Mouse (Mus musculus) G1E (cell line): Measurements from ENCODE around the gene Efna4. TPM values are rescaled to one million over a fixed set of nuclear protein-coding genes. Genes with fewer than 3 reads are reported as not detected.
A peak's percentile ranks its signal among the peaks of the same experiment; 100 is the strongest.

Experiments used
- ATAC-seq: 2 replicates; pipeline ENCODE4 v1.8.0; 2016; ENCODE audit warnings: mild to moderate bottlenecking; ENCODE audit not compliant: insufficient number of reproducible peaks, poor library complexity, low FRiP score, severe bottlenecking; ENCODE audit errors: extremely low read depth
- DNase-seq: peaks from one replicate; pipeline ENCODE4 v3.0.0; 2012; ENCODE audit warnings: low spot score
- H3K27me3 ChIP-seq: 2 replicates; pipeline ENCODE4 v1.6.1; 2012; ENCODE audit warnings: mild to moderate bottlenecking, low read length, inconsistent platforms; ENCODE audit not compliant: insufficient read depth
- H3K36me3 ChIP-seq: replicated peaks from 2 replicates; pipeline ENCODE3; 2012; ENCODE audit warnings: mild to moderate bottlenecking, inconsistent platforms
- H3K4me1 ChIP-seq: 2 replicates; pipeline ENCODE4 v1.6.1; 2012; ENCODE audit warnings: low read depth, low read length, inconsistent platforms, mixed read lengths; ENCODE audit not compliant: insufficient read depth
- H3K4me3 ChIP-seq: 2 replicates; pipeline ENCODE4 v1.5.1; 2012; ENCODE audit warnings: low read depth, mild to moderate bottlenecking, inconsistent platforms, low read length, moderate library complexity, mixed read lengths
- H3K9me3 ChIP-seq: replicated peaks from 2 replicates; pipeline ENCODE4 v1.6.1; 2012; ENCODE audit warnings: inconsistent platforms
- CTCF ChIP-seq: IDR thresholded peaks from 2 replicates; pipeline ENCODE4 v1.5.1; 2012; ENCODE audit warnings: low read depth, low read length, inconsistent platforms, mixed read lengths
- GATA1 ChIP-seq: IDR thresholded peaks from 2 replicates; pipeline ENCODE4 v1.6.1; 2012; ENCODE audit warnings: borderline replicate concordance, low read length, inconsistent platforms, mixed read lengths
- GATA2 ChIP-seq: IDR thresholded peaks from 2 replicates; pipeline ENCODE4 v1.6.1; 2012; ENCODE audit warnings: low read depth, low read length, inconsistent platforms, borderline replicate concordance
- POLR2AphosphoS5 ChIP-seq: IDR thresholded peaks from 2 replicates; pipeline ENCODE4 v1.6.1; 2012; ENCODE audit warnings: low read depth, low read length, inconsistent platforms; ENCODE audit not compliant: insufficient replicate concordance
- TAL1 ChIP-seq: conservative IDR thresholded peaks from 2 replicates; pipeline ENCODE4 v1.6.1; 2012; ENCODE audit warnings: low read depth, low read length, inconsistent platforms, mixed read lengths
- polyA plus RNA-seq: library from polyadenylated mRNA; stranded (reverse); fragments of >175 nt; gene quantifications from 2 replicates; pipeline ENCODE4 v1.2.3, GENCODE M21; 2012
- total RNA-seq, 2 experiments: library from RNA; stranded (forward) in 1 of 2; stranded (reverse) in 1 of 2; fragments of 200-1000 nt in 1 of 2; fragments of >200 nt in 1 of 2; fragmentation: Nextera tagmentation in 1 of 2; gene quantifications; 2 replicates each; pipeline ENCODE4 v1.2.3; 2014 to 2017

Gene Efna4
- total and polyA plus RNA-seq, 3 experiments, result not detected

DNA sequence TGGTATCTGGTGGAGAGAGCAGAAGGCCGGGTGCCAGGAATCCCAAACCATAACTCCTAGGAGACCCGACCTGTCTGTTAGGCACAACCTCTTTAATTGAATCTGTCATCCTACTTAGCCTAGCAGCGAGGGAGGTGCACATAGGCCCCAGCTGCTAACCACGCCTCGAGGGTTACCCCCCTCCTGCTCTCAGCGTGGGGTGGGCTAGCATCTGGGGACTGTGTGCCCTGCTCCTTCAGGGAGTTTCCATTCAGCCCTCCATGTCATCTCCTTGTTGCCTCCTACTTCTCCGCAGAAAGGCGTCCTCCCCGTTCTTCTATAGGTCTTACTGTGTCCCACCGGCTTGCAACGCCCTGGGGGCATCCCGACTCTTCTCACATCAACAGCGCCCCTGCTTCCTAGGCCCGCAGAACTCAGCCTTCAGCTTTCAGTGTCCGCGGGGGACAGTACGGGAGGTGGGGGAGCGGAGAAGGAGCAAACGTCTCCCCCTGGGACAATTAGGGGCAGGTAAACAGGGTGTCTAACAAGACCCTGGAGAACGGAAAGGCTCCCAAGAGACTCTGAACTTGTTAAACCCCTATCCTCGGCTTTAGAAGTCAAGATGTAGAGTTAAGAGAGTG lies 18.7 kb downstream of the Efna4 start:
- Histone ChIP-seq H3K4me1 (peaks cover 13% of the 10 kb centered on the region), H3K27me3 (peaks cover 76% of the 10 kb centered on the region), H3K36me3 (no peaks in the 10 kb centered on the region), H3K4me3 (no peak overlapping the region), H3K9me3 (peaks cover 2% of the 10 kb centered on the region; the same call in 1 of the 2 replicates)
- DNase-seq, result no peak
- ATAC-seq, result no peak
- TF ChIP-seq GATA2 (no peak), POLR2AphosphoS5 (no peak), GATA1 (no peak), CTCF (no peak), TAL1 (no peak)

DNA sequence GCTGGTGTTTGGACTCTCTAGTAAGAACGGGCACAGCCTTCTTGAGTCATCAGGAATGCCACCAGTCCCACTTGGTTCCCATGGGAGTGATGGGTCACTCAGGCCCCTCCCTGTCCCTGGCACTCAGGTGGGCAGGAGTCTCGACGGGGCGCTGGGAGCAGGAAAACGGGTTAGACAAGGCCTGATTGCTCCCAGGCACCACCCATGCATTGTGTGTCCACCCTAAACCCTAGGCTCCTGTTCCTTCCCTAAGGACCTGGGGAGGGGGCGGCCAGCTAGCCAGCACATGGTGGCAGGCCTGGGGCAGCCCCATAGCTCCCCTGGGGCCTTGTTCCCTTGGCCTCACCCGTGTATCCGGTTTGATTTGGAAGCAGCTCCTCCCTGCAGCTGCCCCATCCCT lies 19.5 kb downstream of the Efna4 start:
- Histone ChIP-seq H3K4me1 (peaks cover 13% of the 10 kb centered on the region), H3K27me3 (peaks cover 78% of the 10 kb centered on the region)
- ATAC-seq, result no peak

GRCm38 (mm10) chr3:89317246-89317645 lies 20.6 kb downstream of the Efna4 start:
- no peak for TF ChIP-seq CTCF
- no peak for TF ChIP-seq GATA1
- TF ChIP-seq GATA2, result no peak
- no peak for TF ChIP-seq TAL1
- TF ChIP-seq POLR2AphosphoS5, result no peak
- no peak overlapping the region for H3K4me3 ChIP-seq
- DNase-seq (no peak), ATAC-seq (no peak)
- no peaks in the 10 kb centered on the region for H3K36me3 ChIP-seq
- peaks cover 2% of the 10 kb centered on the region; the same call in 1 of the 2 replicates for H3K9me3 ChIP-seq
- peaks cover 7% of the 10 kb centered on the region for H3K4me1 ChIP-seq
- peaks cover 78% of the 10 kb centered on the region for H3K27me3 ChIP-seq

More for the DNA sequence above, 19.5 kb downstream of the Efna4 start:
- H3K9me3 ChIP-seq, result peaks cover 2% of the 10 kb centered on the region; the same call in 1 of the 2 replicates
- TF ChIP-seq GATA2 (no peak), POLR2AphosphoS5 (no peak), GATA1 (no peak), CTCF (no peak), TAL1 (no peak)
- DNase-seq, result no peak
- H3K36me3 ChIP-seq, result no peaks in the 10 kb centered on the region
- H3K4me3 ChIP-seq, result no peak overlapping the region

- TF ChIP-seq GATA1 (no peak), TAL1 (no peak), CTCF (peak; percentile 69), GATA2 (no peak)
- DNase-seq (peak; percentile 78), ATAC-seq (no peak)
- Histone ChIP-seq H3K4me1 (peaks cover 7% of the 10 kb centered on the region), H3K36me3 (no peaks in the 10 kb centered on the region), H3K9me3 (peaks cover under 1% of the 10 kb centered on the region; the same call in 1 of the 2 replicates), H3K27me3 (peaks cover 76% of the 10 kb centered on the region), H3K4me3 (no peak overlapping the region)
Observed at GRCm38 (mm10) chr3:89316833-89317232, 21.0 kb downstream of the Efna4 start.

DNA sequence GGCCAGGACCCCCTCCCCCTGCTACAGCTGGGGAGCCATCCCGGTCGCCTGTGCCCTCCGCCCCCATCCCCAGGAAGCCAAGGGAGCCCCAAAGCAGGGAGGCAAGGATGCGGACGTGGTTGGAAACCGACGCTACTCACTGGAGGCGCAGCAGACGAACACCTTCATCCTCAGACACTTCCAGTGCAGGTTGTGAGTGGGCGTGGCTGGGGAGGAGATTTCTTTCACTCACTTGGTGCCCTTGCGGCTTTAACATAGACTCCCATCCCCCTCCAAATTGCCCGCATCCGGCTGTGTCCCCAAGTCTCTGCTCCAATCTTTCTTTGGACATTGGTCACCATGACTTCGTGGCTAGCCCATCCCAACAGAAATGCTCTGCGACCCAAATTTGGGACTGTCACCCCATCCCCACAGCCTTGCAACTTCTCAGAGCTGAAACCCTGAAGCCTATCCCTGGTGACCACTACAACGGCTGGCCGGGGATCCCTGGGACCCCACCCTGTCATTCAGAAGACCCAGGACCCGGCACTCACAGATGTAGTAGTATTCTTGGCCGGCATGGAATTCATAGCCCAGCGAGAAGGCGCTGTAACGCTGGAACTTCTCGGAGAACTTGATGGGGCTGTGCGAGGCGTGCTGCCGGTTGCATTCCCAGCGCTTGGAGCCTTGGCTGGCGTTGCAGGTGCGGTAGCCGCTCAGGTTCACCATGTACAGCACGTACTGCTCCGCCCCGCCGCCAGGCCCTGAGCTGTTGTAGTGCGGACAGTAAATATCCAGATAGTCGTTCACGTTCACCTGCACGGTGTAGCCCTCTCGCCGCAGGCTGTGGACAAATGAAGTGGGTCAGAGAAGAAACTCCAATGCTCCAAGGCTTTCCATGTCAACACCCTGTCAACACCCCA lies 21.6 kb downstream of the Efna4 start:
- no peak for DNase-seq
- H3K36me3 ChIP-seq, result no peaks in the 10 kb centered on the region
- H3K9me3 ChIP-seq, result no peaks in the 10 kb centered on the region
- H3K27me3 ChIP-seq, result peaks cover 73% of the 10 kb centered on the region
- no peak overlapping the region for H3K4me3 ChIP-seq
- TF ChIP-seq TAL1 (no peak), CTCF (no peak), POLR2AphosphoS5 (no peak), GATA1 (no peak), GATA2 (no peak)
- peaks cover 7% of the 10 kb centered on the region for H3K4me1 ChIP-seq
- ATAC-seq, result no peak

- Histone ChIP-seq H3K4me1 (peaks cover 7% of the 10 kb centered on the region), H3K4me3 (no peak overlapping the region), H3K36me3 (no peaks in the 10 kb centered on the region), H3K9me3 (no peaks in the 10 kb centered on the region), H3K27me3 (peaks cover 70% of the 10 kb centered on the region)
- no peak for ATAC-seq
- TF ChIP-seq TAL1, result no peak
- peak; percentile 92 for TF ChIP-seq CTCF
- no peak for TF ChIP-seq GATA2
- peak; percentile 62 for DNase-seq
Observed at GRCm38 (mm10) chr3:89315195-89315929, 22.5 kb downstream of the Efna4 start.
